Mouse (Mus musculus) spleen, adult 2 months (tissue): ENCODE data around the gene Slc13a4.

Experiments
- CTCF ChIP-seq: fragments of 200-500 bp; IDR thresholded peaks from 2 replicates; pipeline ENCODE4 v1.5.1; 2011; ENCODE audit warnings: mild to moderate bottlenecking, inconsistent platforms; ENCODE audit not compliant: insufficient read depth, insufficient read length, insufficient replicate concordance; ENCODE audit errors: extremely low read depth
- POLR2A ChIP-seq: fragments of 200-500 bp; IDR thresholded peaks from 2 replicates; pipeline ENCODE4 v1.6.1; 2011; ENCODE audit warnings: low read depth, low read length, inconsistent platforms

- TF ChIP-seq CTCF: no peak
- TF ChIP-seq POLR2A: no peak
Observed at GRCm38 (mm10) chr6:35297001-35297400, 10.9 kb downstream of the Slc13a4 start.
